ENCODE assay signal across 24 mouse cellular contexts in the genomic region with DNA sequence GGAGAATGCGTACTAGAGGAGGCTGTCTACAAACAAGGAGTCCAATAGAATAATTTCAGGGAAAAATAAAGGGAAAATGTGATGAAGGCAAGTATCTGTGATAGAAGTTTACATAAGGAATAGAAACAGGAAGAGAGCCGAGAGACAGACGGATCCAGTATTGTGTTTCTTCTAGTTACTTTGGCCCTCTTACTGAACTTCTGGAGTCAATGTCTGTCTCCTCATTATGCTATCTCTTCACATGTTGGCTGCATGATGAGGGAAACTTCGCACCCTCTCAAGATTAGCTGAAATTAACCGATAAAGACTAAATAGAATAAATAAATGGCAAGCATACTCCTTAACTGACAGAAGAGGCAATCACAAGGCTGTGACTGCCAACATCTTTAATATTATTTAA.
"Had no signal": no experiment of that assay in that cellular context is flagged by ENCODE, and none has a peak within 500 bp of the region (broad histone marks: within the 10 kb centered on the region; RNA-seq: fewer than 3 reads in every experiment).

No protein-coding gene starts in this region.

- H3K4me2 ChIP-seq: heart, embryonic 11.5 days; heart, embryonic 13.5 days; heart, embryonic 15.5 days; hindbrain, embryonic 14.5 days; kidney, embryonic 15.5 days; limb, embryonic 12.5 days had no signal

- H3K4me1 ChIP-seq: heart, embryonic 13.5 days; heart, embryonic 15.5 days; kidney, embryonic 15.5 days; limb, embryonic 12.5 days had no signal

- H3K4me3 ChIP-seq: heart, adult 2 months; heart, embryonic 13.5 days; heart, embryonic 15.5 days; kidney, embryonic 15.5 days; limb, embryonic 12.5 days had no signal

- H3K27me3 ChIP-seq: heart, embryonic 13.5 days; heart, embryonic 15.5 days; kidney, embryonic 15.5 days; limb, embryonic 12.5 days had no signal

- H3K9ac ChIP-seq: heart, embryonic 13.5 days; heart, embryonic 15.5 days; hindbrain, embryonic 14.5 days; kidney, embryonic 15.5 days; limb, embryonic 12.5 days had no signal

- ATAC-seq: hindbrain, postnatal 0 days; intestine, embryonic 16.5 days had no signal

- DNase-seq: gastrocnemius, postnatal 14 days; gastrocnemius, postnatal 36 days; heart, adult 11 months; heart, adult 2 months; heart, postnatal 14 days; heart, postnatal 36 days; kidney, adult 11 months; kidney, adult 2 months; kidney, adult 9 months; kidney, postnatal 14 days; kidney, postnatal 36 days; layer of hippocampus, adult 9-11 months; layer of hippocampus, postnatal 36 days; left cerebral cortex, postnatal 4 days; liver had no signal

- H3K9me3 ChIP-seq: heart, embryonic 13.5 days; heart, embryonic 15.5 days; kidney, embryonic 15.5 days; limb, embryonic 12.5 days had no signal

- H3K27ac ChIP-seq: heart, adult 2 months; heart, embryonic 13.5 days; heart, embryonic 15.5 days; hindbrain, embryonic 14.5 days; hindbrain, postnatal 0 days; kidney, embryonic 15.5 days; kidney, postnatal 0 days; limb, embryonic 12.5 days had no signal

- H3K36me3 ChIP-seq: heart, embryonic 13.5 days; heart, embryonic 15.5 days; kidney, embryonic 15.5 days; limb, embryonic 12.5 days had no signal
